Mouse (Mus musculus): Measurements from ENCODE around the gene Man2a2.

- TF ChIP-seq CTCF (IDR thresholded peaks at IDR 0.05; ENCODE audit: extremely low read depth, insufficient read depth, low read length) = no peak
- TF ChIP-seq POLR2A (IDR thresholded peaks at IDR 0.05; ENCODE audit: extremely low read depth, insufficient read depth, low read length) = no peak
Observed at GRCm38 (mm10) chr7:80373352-80373751, 2.2 kb upstream of the Man2a2 start.

Measured in cortical plate, adult 2 months (tissue).